Mouse (Mus musculus) layer of hippocampus, adult 6 months (tissue): ENCODE measurements around the gene Pou3f1. TPM values are rescaled to one million over a fixed set of nuclear protein-coding genes. Genes with fewer than 3 reads are reported as not detected.

Experiments used
- long read RNA-seq, 2 experiments: library from polyadenylated mRNA; unstranded; transcript quantifications; one replicate each; pipeline ENCODE4 v2.0.0; 2019 to 2020
- polyA plus RNA-seq: library from polyadenylated mRNA; unstranded; fragments of <200 nt; fragmentation: Nextera tagmentation; gene quantifications from 2 replicates; pipeline ENCODE4 v1.2.3, GENCODE M21; 2021

Gene Pou3f1
- 5.0 and 5.9 TPM in 2 replicates for polyA plus RNA-seq
- long read RNA-seq, experiment 1, transcript Pou3f1-201 (1 exons, 3,849 nt) = major isoform, 19 of 19 reads
- long read RNA-seq, experiment 1, partial matches to known transcripts = 0 of 19 reads
- long read RNA-seq, experiment 1, other reads (novel, unspliced or antisense) = 0 of 19 reads
- long read RNA-seq, experiment 2, partial matches to known transcripts = 0 of 1 reads
- long read RNA-seq, experiment 2, other reads (novel, unspliced or antisense) = 0 of 1 reads

GRCm38 (mm10) chr4:124656518-124656853 is at the start of gene Pou3f1:
TSS of gene Pou3f1 (plus strand) at chr4:124656807.

GRCm38 (mm10) chr4:124610703-124611102 is 45.9 kb upstream of the Pou3f1 start, which contains the start of gene 3100002H09Rik:
TSS of gene 3100002H09Rik (minus strand) at chr4:124610803.

GRCm38 (mm10) chr4:124693135-124693894 is 36.7 kb downstream of the Pou3f1 start, which contains the start of gene Utp11:
TSS of gene Utp11 (minus strand) at chr4:124693600.

GRCm38 (mm10) chr4:124700248-124700971 is 43.8 kb downstream of the Pou3f1 start, which contains the start of gene Fhl3:
TSS of gene Fhl3 (plus strand) at chr4:124700701.

Other genes starting within 250 kb of the Pou3f1 start
- not detected in 2 replicates for gene 3100002H09Rik, start 46.0 kb upstream of the Pou3f1 start, polyA plus RNA-seq
- gene Utp11, start 36.8 kb downstream of the Pou3f1 start, polyA plus RNA-seq = 33.3 and 33.6 TPM in 2 replicates
- 0.31 and 0.39 TPM in 2 replicates for gene Fhl3, start 43.9 kb downstream of the Pou3f1 start, polyA plus RNA-seq
- gene Sf3a3, start 58.0 kb downstream of the Pou3f1 start, polyA plus RNA-seq = 38.8 and 43.1 TPM in 2 replicates
- gene Inpp5b, start 85.0 kb downstream of the Pou3f1 start, polyA plus RNA-seq = 7.0 and 7.1 TPM in 2 replicates
- gene Mtf1, start 145.3 kb downstream of the Pou3f1 start, polyA plus RNA-seq = 15.0 and 17.9 TPM in 2 replicates
- gene Yrdc, start 193.9 kb downstream of the Pou3f1 start, polyA plus RNA-seq = 17.3 and 27.1 TPM in 2 replicates
- 84.8 and 93.2 TPM in 2 replicates for gene 1110065P20Rik, start 194.4 kb downstream of the Pou3f1 start, polyA plus RNA-seq
- gene Maneal, start 205.4 kb downstream of the Pou3f1 start, polyA plus RNA-seq = 7.2 and 8.0 TPM in 2 replicates
- gene Epha10, start 224.1 kb downstream of the Pou3f1 start, polyA plus RNA-seq = 1.7 and 2.4 TPM in 2 replicates